Mouse (Mus musculus): ENCODE measurements at regions not wholly inside any gene's neighbourhood (a gene's known extent, or its start where the extent isn't known, plus 50 kb on each side); places are given as distances from the start of the nearest gene placed in this dataset.
A peak's percentile ranks its signal among the peaks of the same experiment; 100 is the strongest.

DNA sequence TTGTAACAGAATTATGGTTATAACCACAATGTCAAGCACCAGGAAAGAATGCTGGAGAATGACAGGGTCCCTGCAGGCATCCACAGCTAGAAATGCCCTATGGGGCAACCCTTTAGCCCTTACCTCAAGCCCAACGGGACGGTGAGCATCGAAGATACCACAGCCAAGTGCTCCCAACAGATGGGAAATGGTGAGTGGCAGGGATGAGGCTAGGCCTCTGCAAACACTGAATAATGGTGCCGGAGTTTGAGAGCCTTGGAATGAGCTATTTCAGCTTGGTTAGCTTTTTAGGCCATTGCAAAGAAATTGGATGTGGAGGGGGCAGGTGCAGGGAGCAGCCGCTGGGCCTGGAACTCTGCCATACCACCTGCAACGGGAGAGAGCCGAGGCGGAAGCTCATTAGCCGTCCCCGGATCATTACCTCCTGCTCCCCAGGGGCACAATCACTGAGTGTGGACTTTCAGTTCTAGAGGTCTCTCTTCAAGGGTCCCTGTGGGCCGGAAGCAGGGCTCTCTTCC is 117.9 kb downstream of the Usp31 start:
- no peak for DNase-seq

GRCm38 (mm10) chr7:121587713-121588112 is 119.3 kb downstream of the Usp31 start:
- no peak for DNase-seq

DNA sequence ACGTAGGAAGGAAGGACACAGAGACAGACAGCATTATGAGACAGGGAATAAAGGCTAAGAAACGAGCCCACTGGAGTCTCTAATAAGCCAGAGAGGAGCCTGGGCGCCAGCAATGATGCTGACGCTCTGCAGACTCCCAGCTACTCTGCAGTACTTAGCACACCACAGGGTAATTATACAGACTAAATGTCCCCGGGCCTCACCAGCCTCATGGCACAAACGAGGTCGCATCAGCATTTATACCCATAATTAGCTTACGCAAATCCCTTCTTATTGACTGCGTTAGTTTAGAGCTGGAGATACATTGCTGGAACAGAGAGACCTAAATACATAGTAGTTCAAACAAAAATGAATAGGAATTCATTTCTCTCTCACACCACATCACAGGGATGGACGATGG is 121.3 kb downstream of the Usp31 start:
- no peak for DNase-seq

GRCm38 (mm10) chr7:121579497-121579896 is 127.6 kb downstream of the Usp31 start:
- DNase-seq, result no peak

GRCm38 (mm10) chr7:121572681-121573335 is 134.2 kb downstream of the Usp31 start:
- DNase-seq, result no peak

DNA sequence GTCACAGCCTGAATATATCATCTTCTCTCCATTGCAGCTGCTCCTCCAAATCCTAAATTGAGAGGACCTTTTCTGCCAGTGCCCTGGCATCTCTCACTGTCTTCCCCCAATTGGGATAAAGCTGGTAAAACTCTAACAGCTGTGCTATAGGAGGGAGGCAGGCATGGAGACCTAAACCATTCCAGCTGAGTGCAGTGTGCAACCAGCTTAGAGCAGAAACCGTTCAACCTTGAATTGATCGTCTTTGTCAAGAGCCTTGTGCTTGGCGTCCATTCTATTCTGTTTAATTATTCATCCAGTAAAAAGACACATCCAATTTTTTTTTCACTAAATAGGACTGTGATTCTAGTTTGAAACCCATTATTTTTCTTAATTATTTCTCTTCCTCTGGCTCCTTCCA is 135.3 kb downstream of the Usp31 start:
- no peak for DNase-seq

DNA sequence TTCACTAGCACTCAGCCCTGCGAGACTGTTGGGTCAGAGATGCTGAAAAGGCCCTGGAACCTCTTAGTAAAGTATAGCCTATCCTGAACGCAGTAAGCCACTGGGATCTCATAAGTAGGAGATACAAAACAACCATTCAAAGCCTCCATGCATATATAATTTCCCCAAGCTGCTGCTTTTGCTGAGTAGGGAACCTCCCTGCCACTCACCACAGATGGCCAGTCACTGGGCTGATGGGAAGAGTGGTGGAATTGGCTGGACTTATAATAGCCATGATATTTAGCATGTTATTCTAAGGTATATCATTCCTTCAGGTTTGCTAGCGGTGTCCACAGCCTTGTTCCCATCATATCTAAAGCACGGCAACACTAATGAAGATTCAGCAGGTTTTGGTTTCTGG is 135.8 kb downstream of the Usp31 start:
- no peak for DNase-seq

DNA sequence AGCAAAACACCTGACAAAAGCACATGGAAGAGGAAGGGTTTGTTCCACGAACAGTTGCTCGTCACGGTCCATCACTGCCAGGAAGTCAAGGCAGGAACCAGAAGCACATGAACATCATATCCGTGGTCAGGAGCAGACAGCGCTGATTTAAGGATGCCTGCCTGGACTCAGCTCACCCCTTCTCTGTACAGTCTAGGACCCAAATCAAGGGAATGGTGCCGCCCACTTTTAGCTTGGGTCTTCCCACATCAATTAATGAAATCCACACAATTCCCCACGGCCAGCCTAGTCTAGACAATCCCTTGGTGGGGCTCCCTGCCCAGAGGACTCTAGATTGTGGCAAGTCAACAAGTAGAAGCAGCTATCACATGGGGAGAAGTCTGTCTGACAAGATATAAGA is 137.8 kb downstream of the Usp31 start:
- DNase-seq, result no peak

DNA sequence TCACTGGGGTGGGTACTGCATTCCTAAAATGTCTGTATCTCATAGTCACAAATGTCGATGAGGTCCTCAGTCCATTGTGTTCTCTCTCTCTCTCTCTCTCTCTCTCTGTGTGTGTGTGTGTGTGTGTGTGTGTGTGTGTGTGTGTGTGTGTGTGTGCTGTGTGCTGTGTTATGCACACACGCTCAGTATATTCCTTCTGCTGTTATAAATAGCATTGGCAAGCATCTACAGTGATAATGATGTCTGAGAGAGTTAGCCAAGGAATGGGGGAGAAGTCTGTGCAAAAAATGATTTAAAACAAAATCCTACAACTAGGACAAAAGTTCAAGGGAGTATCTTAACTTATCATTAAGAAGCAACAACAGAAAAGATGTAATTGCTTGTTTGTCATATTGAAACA is 139.0 kb downstream of the Usp31 start:
- no peak for DNase-seq

DNA sequence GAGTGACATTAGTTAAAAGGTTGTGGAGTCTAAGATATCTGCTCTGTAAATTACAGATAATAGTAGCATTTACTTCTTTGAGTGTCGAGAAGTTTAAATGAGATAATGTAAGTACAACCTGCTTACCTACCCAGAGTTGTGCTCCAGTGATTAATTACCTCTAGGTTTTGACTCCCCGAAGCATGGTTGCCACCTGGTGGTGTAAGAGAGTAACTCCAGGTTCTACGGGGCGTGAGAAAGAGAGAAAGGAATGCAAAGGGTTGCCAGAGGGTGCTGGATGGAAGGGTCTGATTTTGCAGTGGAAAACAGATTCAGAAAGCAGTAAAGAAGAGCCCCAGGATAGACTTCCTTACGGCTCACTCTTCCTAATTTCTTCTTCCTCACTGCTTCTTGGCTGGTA is 143.5 kb downstream of the Usp31 start:
- peak; percentile 6 to 9 for DNase-seq

GRCm38 (mm10) chr7:121555420-121555819 is 151.6 kb downstream of the Usp31 start:
- no peak for DNase-seq

Measured in adrenal gland, postnatal 36 days (tissue).